Mouse (Mus musculus) heart, postnatal 25 days (tissue): Measurements from ENCODE around the gene Gata5. TPM values are rescaled to one million over a fixed set of nuclear protein-coding genes. Genes with fewer than 3 reads are reported as not detected.

Source experiments
- DNase-seq: peaks from one replicate; pipeline ENCODE4 v3.0.0; 2022; ENCODE audit warnings: low spot score
- intact Hi-C: fragments of 180-260 bp; cut with DNase I; formaldehyde crosslinking; loops from one replicate; pipeline ENCODE4 v1.15.1; 2025
- total RNA-seq, 2 experiments: library from RNA; stranded (reverse); gene quantifications; 2 replicates each; pipeline ENCODE4 v1.2.3; 2021

Gata5 gene
- total RNA-seq, 2 experiments from 2014 or later, result 0.98 to 1.1 TPM

DNA sequence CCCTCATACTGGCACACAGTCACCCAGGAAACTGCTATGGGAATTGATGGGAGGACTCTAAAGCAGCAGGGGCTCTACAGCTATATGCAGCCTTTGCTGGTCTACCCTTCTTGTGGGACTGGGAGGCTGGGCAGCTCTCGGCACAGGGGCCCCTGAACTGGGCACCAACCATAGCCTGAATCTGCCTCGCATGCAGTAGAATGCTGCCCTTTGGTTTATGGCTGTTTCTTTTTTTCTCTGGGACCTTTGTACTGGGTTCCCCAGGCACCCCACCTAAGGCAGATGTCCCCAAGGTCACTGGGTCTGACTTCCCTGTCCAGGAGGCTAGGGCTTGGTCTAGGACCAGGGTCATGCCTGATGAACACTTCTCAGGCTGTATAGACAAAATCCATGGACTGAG lies 20.2 kb downstream of the Gata5 start:
- no peak for DNase-seq
- intact Hi-C loops, result no loop called here

- DNase-seq, result no peak
Observed at GRCm38 (mm10) chr2:180311147-180311546, 23.4 kb downstream of the Gata5 start.

DNA sequence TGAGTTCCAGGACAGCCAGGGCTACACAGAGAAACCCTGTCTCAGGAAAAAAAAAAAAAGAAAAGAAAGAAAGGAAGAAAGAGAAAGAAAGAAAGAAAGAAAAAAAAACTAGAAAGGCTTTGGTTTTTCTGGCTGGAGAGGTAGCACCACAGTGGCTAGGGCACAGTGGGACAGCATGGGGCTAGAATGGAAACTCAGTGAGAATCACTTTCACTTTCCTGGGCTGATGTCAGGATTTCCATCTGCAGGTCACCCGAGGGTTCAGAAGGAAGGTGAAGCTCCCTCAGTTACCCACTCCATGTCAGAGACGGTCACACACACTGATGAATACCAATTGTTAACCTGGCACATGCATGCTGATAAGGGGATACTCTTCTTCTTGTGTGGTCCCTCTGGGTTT lies 26.8 kb downstream of the Gata5 start:
- intact Hi-C loops, result no loop called here
- DNase-seq, result no peak

More at GRCm38 (mm10) chr2:180311147-180311546, 23.4 kb downstream of the Gata5 start:
- intact Hi-C loops, result no loop called here

- DNase-seq, result peak; percentile 45
Observed at GRCm38 (mm10) chr2:180306423-180307168, 27.9 kb downstream of the Gata5 start.

DNA sequence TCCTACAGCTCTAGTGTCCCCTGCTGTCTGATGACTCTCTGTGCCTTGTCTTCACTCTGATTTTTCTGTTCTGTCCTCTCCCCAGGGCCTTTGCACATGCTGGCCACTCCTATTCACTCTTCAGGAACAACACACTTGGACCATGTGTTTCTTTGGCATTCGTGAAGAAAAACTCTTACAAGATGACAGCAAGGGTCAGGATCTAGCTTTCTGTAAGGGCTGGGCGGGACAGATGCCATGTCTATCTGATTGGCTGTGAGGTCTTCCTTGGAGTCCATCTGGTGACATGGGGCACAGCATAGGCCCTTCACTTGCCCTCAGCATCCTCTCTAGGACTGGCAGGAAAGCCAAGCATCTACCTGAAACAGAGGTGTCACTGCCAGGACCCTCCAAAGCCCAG lies 28.5 kb downstream of the Gata5 start:
- intact Hi-C loops, result no loop called here
- DNase-seq, result no peak

More at GRCm38 (mm10) chr2:180306423-180307168, 27.9 kb downstream of the Gata5 start:
- intact Hi-C loops, result no loop called here

- DNase-seq, result no peak
- intact Hi-C loops, result no loop called here
Observed at GRCm38 (mm10) chr2:180305490-180305889, 29.0 kb downstream of the Gata5 start.

GRCm38 (mm10) chr2:180304554-180304953 lies 29.9 kb downstream of the Gata5 start:
- no peak for DNase-seq
- intact Hi-C loops, result no loop called here

- intact Hi-C loops, result no loop called here
- DNase-seq, result no peak
Observed at GRCm38 (mm10) chr2:180303468-180303867, 31.0 kb downstream of the Gata5 start.

DNA sequence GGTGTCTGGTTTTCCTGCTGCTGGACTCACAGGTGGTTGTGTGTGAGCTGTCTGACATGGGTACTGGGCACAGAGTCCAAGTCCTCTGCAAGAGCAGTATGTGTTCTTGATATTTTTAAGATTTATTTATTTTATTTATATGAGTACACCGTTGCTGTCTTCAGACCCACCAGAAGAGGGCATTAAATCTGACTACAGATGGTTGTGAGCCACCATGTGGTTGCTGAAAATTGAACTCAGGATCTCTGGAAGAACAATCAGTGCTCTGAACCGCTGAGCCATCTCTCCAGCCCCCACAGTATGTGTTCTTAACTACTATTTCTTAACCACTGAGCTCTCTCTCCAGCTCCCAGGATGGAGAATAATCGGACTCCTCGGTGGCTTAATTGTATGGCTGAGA lies 32.3 kb downstream of the Gata5 start:
- intact Hi-C loops, result no loop called here

GRCm38 (mm10) chr2:180300771-180301170 lies 33.7 kb downstream of the Gata5 start:
- intact Hi-C loops, result no loop called here
- DNase-seq, result no peak

More for the DNA sequence above, 32.3 kb downstream of the Gata5 start:
- no peak for DNase-seq

- DNase-seq, result no peak
- intact Hi-C loops, result no loop called here
Observed at GRCm38 (mm10) chr2:180300252-180300651, 34.2 kb downstream of the Gata5 start.

DNA sequence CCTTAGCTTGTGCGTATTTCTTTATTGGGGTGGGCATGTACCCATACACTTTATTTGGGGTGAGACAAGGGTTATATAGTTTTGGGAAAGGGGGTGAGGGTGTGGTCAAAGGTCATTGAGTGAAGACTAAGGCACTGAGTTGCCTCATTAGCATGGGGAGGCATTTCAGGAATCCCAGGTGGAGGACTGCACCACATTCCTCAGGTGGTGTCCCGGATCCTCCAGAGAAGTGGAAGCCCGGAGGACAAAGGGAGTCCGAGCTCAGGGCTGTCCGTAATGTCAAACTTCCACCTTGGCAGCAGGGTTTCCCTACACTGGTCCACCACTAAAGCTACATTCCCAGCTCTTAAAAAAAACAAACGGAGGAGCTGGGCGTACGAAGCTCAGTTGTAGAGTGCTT lies 41.6 kb downstream of the Gata5 start:
- no peak for DNase-seq
- intact Hi-C loops, result no loop called here

DNA sequence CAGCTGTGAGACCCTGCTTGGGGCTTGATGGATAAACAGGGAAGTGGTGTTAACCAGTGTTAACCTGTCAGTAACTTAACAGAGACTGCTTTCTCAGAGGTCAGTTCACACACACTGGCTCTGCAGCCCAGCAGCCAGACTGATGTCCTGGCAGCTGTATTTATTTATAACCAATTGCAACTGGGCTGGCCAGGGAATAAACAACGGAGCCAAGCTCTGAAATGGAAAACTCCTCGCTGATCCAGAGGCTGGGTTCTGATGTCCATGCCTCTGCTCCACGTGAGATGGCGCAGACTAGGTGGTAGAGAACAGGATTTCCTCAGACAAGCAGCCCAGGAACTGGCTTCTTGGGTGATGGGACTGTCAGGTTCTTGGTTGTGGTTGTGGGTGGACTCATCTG lies 42.5 kb downstream of the Gata5 start:
- DNase-seq, result no peak
- intact Hi-C loops, result no loop called here

- intact Hi-C loops, result no loop called here
- no peak for DNase-seq
Observed at GRCm38 (mm10) chr2:180291566-180291965, 42.9 kb downstream of the Gata5 start.

DNA sequence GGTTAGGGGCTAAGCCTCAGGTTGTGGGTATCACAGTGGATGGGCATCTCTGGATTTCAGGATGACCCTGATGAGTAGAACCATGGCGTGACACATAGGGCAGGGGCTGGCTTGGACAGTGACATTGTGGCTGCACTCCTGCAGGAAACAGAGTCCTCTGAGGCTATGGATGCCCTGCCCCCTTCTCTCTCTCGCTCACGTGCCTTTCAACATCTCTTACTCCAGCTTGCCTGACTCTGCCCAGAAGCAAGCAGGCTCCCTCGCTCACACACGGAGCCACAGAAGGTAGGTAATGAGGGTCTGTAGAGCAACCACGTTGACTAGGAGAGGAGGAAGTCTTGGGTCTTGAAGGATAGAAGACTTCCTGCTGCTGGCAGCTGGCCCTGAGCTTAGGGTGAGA lies 44.0 kb downstream of the Gata5 start:
- intact Hi-C loops, result no loop called here
- DNase-seq, result no peak

DNA sequence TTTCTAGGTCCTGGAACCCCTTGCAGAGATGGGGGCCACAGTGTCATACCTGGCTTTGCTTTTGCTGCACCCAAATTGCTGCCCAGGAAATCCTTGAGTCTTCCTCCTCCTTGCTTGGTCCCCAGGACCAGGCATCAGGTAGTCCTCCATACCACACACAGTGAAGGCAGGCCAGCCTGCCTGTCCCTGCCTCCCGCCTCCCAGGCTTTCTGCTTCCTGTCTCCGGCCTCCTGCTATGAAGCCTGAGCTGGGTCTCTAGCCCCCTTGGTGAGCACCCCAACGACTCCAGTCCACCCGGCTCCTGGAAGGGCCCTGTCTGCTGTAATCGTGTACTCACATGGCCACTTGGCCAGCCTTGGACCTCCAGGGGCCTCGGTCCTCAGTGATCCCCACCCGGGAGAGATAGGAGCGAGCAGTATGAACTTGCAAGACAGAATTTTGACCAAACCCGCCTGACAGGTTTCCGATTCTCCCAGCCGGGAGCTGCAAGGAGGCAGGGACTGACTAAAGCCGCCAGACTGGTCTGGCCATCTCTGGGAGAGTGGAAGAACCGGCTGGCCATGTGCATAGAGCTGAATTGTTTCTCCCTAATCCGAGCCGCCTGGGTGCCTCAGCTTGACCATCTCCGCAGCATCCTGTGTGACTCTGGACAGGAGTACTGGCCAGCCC lies 44.9 kb downstream of the Gata5 start, which contains the start of gene Rbbp8nl:
TSS of gene Rbbp8nl (minus strand) at position 440 of the 669 bp plus-strand sequence.
- intact Hi-C loops, result no loop called here
- DNase-seq, result no peak

DNA sequence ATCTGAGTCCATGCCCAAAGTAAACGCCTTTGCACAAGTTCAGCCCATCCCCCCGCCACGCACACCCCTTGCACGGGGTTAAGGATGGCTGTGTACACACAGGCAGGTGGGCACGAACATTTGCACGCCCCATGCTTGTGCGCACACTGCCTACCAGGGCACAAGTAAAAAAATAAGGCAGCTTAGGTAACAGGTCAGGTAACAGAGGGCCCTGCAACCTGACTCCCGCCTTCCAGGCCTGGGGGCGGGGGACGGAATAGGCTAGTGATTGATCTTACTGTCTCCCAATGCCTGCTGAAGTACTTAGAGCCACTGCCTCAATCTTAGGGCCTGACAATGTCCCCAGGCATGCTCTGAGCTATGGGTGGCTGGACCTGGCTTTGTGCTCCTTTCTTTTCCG lies 45.5 kb downstream of the Gata5 start:
- intact Hi-C loops, result no loop called here

DNA sequence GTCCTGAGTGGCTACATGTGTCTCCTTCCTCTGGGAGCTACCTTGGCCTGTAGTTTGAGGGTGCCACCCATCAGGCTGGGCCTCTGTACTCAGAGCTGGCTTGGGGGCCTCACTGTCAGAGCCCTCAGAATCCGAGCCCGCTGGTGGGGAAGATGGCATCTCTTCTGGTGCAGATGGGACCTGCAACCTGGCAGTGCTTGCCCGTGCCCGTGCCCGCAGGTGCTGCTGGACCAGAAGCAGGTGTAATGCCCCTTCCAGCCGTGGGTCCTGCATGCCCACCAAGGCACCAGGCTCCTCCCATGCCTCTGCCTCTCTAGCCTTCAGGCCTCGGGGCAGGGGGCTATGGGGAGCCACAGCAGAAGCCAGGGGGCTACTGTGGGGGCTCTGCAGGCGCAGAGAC lies 55.2 kb downstream of the Gata5 start:
- no peak for DNase-seq
- intact Hi-C loops, result loop anchor here (5.0 to 10.0 kb wide), 2 partner anchors 153 to 305 kb away; partner anchors contain the start of genes Mrgbp and Ogfr

More for the DNA sequence above, 45.5 kb downstream of the Gata5 start:
- no peak for DNase-seq

- no peak for DNase-seq
- intact Hi-C loops, result loop anchor here (5.0 to 10.0 kb wide), 2 partner anchors 154 to 307 kb away; partner anchors contain the start of genes Mrgbp and Ogfr
Observed at GRCm38 (mm10) chr2:180277773-180278320, 56.7 kb downstream of the Gata5 start.

GRCm38 (mm10) chr2:180276851-180277259 lies 57.6 kb downstream of the Gata5 start:
- no peak for DNase-seq
- intact Hi-C loops, result loop anchor here (5.0 to 10.0 kb wide), 2 partner anchors 155 to 308 kb away; partner anchors contain the start of genes Mrgbp and Ogfr

DNA sequence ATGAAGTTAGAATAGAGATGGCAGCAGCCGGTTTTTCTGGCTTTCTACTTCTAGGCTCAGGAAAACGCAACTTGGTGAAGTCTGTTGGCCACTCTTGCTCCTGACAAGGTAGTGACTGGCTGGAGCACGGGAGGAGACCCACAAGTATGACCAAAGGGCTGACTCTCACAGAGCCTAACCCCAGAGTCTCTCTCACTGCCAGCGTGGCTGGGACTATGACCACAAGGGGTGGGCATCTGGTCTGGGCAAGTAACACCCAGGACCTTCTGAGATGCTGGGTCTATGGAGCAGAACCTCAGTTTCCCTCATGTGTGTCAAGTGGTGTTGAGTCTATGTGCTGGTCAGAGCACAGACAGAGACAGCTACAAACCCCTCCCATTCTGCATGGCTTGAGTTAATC lies 58.1 kb downstream of the Gata5 start:
- intact Hi-C loops, result loop anchor here (5.0 to 10.0 kb wide), 2 partner anchors 156 to 308 kb away; partner anchors contain the start of genes Mrgbp and Ogfr
- DNase-seq, result no peak
